Mouse (Mus musculus): Measurements from ENCODE around the gene T2.
"Not testable (repeated sequence)": the region's sequence is repeated elsewhere in the genome, so short reads cannot be mapped to it uniquely, and the experiment has no call there.

T2 gene

DNA sequence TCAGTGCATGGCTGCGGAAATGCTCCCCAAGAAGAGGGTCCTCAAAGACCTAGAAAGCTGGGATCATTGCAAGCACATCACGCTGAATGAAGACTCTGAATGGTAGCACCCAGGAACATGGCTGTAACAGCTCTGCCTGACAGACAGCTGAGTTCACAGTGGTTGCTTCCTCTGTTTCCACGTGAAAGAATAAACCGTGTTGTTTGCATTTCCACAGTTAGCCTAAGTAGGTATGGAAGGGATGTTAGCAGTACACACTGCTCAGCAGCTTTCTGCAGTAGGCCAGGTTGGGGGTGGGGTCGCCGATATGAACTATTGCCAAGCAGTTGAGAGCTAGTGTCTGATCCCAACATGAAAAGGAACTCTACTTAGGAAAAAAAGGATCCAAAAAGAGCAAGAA lies at the start of gene T2:
Gene T2, plus strand, starts transcription at position 301 of the 400 bp plus-strand sequence.
- no peak for DNase-seq (ENCODE audit: low spot score)

- DNase-seq (ENCODE audit: low spot score) = peak; percentile 97
These were observed 44.8 kb upstream of the T2 start, which contains the start of gene Sft2d1 for GRCm38 (mm10) chr17:8310838-8311614. Gene Sft2d1 (plus strand): TSS chr17:8311102.

- no peak for DNase-seq (ENCODE audit: low spot score)
These were observed 44.0 kb upstream of the T2 start for GRCm38 (mm10) chr17:8311751-8312150.

DNA sequence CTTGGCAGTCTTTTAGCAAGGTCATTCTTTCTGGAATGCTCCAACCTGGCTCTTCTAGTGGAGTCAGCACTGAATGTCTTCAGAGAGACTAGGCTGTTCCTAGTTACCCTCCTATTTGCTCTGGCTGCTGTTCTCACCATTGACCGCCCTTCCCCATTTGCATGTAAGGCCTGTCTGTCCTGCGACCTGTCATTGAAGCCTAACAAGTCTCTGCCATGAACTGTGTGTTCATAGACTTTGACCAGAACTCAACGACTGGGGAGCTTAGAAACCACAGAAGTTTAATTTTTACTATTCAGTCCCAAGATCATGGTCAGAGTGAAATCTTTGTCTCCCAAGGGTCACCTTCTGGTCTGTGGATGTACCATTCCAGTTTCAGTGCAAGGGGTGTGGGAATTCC lies 41.8 kb upstream of the T2 start:
- no peak for DNase-seq (ENCODE audit: low spot score)

DNA sequence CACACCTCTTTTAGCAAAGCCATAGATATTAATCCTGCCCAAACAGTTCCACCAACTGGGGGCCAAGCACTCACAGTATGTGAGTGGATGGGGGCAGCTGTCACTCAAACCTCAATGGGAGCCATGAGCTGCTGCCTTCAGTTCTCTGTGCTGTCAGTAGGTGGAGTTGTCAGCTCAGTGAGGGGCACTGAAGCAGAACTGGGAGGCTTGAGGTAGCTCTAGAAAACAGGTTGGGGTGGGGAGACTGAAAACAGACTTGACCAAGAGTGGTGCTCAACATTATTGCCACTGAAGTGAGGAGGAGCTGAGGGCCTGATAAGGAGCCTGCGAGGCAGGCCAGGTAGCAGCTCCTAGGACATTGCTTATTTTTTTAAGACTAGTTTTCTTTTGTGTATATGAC lies 39.5 kb upstream of the T2 start:
- no peak for DNase-seq (ENCODE audit: low spot score)

DNA sequence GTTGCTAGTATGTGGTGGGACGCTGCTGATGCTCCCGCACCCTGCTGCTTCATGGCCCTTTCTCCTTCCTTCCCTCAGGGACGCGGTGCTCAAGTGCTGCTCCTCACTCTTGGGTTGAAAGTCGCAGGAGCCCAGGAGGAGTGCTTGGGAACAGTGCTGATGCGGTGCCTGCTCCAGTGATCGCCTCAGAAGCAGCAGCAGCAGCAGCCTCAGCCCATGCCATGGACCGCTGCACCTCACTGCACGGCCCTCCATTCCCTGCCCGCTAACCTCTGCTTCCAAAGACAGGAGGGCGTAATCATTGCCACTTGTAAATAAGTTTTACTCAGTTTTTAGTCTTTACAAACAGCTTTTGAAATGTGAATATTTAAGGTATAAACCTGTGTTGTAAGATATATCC lies 28.9 kb upstream of the T2 start:
- not testable (repeated sequence) for DNase-seq (ENCODE audit: low spot score)

DNA sequence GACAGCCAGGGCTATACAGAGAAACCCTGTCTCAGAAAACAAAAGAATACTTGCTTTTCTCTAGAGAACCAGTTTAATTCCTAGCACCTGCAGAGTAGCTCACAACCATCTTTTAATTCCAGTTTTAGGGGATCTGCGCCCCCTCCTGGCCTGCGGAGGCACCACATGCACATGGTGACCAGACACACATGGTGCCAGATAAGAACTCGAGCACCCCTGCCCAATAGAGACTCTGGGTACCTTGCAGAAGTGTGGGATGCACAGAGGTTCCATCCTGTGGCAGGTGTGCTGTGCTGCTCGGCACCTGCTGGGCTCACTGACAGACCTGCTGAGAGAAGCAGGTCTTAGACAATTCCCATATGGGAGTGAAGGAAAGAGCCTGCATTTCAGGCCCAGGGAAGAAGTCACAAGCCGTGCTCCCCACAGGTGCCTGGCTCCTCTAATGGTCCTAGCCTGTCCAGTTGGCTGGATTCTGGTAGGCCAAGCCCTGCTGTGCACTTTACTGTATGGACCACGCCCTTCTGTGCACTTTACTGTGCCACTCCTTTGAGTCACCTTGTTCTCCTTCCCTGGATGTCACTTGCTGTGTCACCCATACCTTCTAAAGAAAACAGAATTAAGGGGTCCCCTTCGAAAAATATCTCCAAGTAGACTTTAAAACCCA lies 27.1 kb upstream of the T2 start:
- no peak for DNase-seq (ENCODE audit: low spot score)

- no peak for DNase-seq (ENCODE audit: low spot score)
These were observed 25.2 kb upstream of the T2 start for GRCm38 (mm10) chr17:8330602-8331001.

GRCm38 (mm10) chr17:8337159-8337558 lies 18.6 kb upstream of the T2 start, which contains the start of gene Prr18:
Gene Prr18 (plus strand): TSS chr17:8337459.
- DNase-seq (ENCODE audit: low spot score) = not testable (repeated sequence)

GRCm38 (mm10) chr17:8339666-8340374 lies 16.0 kb upstream of the T2 start:
- DNase-seq (ENCODE audit: low spot score) = peak; percentile 65

DNA sequence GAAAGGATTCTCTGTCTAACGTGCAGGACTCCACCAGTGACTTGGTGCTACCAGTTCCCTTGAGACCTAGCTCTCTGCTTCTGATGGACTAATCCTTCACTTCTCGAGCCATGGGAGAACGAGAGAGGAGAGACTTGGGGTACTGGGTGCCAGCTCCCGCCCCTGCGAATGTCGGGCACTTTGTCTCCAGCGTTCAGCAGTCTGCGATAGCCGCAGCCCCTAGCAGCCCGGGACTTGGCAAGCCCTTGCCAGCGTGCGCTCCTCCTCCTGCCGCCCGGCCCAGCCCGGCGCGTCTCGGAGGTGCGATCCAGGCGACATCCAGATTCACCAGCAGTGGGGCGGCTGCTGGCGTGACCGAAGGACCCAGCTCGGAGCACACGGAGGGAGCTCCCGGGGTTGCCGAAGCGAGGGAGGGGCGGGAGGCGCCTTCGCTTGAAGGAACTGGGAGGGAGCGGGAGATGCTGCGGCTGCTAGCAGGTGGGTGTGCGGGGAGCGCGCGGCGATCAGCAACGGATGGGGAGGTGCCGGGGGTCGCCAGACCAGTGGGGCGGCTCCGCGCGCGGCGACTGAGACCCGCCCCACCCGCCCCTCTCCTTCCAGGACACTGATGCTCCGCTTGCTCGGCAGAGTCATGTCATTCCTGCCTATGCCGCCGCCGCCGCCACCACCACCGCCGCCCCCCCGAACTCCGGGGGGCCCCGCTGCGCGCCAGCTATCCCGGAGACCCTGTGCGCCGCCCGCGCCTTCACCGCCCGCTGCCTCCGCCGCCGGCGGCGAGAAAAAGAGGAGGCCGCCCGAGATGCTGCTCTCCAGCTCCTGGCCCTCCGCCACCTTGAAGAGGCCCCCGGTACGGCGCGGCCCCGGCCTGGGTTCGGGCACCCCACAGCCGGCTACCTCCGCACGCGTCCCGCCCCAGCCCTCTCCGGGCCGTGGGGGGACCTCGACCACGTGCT lies 15.1 kb upstream of the T2 start:
- peak; percentile 57 for DNase-seq (ENCODE audit: low spot score)

GRCm38 (mm10) chr17:8341360-8341963 lies 14.3 kb upstream of the T2 start:
- no peak for DNase-seq (ENCODE audit: low spot score)

DNA sequence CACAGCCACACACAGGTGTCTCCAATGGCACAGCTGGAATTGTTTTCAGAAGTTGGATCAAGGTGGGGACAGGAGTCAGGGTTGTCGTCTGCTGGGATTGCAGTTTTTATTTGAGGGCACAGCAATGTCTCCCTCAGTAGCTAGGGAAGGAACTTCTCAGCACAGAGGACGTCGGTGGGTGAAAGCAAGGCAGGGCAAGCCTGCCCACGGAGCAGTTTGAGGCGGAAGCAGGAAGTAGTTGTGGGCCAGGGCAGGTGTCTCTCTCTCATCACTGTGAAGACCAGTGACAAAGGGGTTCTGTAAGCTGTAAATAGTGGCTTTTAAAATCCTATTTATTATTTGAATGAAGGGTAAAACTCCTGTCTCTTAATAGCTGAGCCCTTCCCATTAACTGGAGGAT lies 13.1 kb upstream of the T2 start:
- no peak for DNase-seq (ENCODE audit: low spot score)

GRCm38 (mm10) chr17:8343416-8343815 lies 12.4 kb upstream of the T2 start:
- DNase-seq (ENCODE audit: low spot score) = no peak

DNA sequence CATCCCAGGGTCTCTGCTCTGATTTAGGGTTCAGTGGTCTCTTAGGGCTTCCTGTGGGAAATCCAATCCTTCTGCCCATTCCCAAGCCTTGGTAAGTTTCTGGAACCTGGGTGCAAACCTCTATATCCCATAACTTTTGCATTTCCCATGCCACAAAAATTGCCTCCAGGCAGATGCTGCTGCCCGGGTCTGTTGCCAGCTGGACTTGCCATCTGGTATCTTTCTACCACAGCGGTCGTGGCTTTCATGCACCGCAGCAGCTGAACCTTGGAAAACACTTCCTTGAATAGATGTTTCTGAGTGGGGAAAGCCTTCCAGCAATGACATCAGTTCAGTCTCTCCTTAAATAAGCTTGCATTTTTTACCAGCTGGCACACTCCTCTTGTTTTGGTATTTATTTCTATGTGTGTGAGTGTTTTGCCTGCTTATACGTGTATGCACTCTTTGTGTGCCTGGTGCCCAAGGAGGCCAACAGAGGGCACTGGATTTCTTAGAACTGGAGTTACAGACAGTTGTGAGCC lies 8.0 kb upstream of the T2 start:
- DNase-seq (ENCODE audit: low spot score) = no peak

- no peak for DNase-seq (ENCODE audit: low spot score)
These were observed 6.9 kb upstream of the T2 start for GRCm38 (mm10) chr17:8348941-8349340.

- no peak for DNase-seq (ENCODE audit: low spot score)
These were observed 4.7 kb upstream of the T2 start for GRCm38 (mm10) chr17:8351088-8351487.

DNA sequence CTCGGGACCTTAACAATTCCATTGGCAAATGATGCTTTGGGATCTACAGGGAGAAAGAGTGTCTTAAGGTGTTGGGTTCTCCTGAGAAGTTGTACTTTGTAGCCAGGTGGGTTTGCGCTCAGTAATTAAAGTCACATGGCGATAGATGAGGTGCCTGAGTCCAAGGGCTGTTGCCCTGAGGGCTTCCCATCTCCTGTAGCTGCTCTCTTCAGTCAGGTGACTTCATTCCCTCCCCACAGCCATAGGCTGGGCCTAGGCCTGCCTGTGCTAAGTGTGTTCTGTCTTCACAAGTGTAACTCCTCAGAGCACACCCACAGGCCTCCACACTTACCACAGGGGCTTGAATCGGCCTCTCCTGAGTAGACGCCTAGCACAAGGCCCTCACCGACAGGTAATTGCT lies 1.7 kb downstream of the T2 start:
- DNase-seq (ENCODE audit: low spot score) = no peak

GRCm38 (mm10) chr17:8360876-8361275 lies 5.1 kb downstream of the T2 start:
- no peak for DNase-seq (ENCODE audit: low spot score)

DNA sequence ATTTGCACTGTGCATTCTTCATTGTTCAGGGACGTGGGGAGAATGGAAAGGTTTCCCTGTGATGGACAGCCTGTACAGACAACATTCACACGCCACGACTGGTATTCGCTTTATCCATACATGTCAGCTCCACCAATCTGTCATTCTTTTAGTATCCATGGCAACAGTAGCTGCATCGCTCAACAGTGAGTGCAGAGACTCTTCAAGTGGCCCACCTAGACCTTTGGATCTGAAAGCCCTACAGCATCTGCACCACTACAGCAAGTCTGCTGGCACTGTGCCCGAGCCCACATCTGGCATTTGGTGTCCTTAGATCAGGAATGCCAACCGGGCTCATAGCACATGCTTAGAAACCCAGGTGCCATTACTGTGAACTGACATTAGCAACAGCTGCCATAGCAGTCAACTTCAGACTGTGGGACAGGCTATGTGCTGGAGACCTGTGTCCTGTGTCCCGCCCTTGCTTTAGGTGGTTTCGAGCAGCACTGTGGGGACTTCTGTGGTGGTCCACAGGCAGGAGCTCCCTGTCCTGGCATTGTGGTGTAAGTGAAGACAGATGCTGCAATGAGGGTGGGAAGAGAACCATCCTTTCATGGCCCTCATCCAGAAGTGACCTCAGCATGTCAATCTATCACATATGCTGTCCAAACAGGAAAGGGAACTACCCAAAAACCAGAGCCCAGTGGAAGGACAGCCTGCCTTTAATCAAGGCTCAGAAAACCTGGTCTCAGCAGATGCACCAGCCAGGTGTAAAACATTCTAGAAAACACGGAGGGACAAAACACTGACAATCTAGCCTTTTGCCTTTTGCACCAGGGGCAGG lies 5.7 kb downstream of the T2 start:
- DNase-seq (ENCODE audit: low spot score) = peak; percentile 73
